Mouse (Mus musculus) A20 (cell line): ENCODE measurements around the gene Gamt.

ENCODE experiments used
- DNase-seq: peaks from one replicate; pipeline ENCODE4 v3.0.0-alpha.2; 2011; ENCODE audit warnings: low read depth, low spot score

Gene Gamt

GRCm38 (mm10) chr10:80260642-80261584 is at the start of gene Gamt, which contains the start of gene Dazap1:
Gamt (minus strand) TSS chr10:80261012.
Dazap1 (plus strand) TSS chr10:80261486.
- peak; percentile 97 for DNase-seq

- DNase-seq = peak; percentile 90
Measured at GRCm38 (mm10) chr10:80304862-80305261, 44.0 kb upstream of the Gamt start.

- no peak for DNase-seq
Measured at GRCm38 (mm10) chr10:80304458-80304857, 43.6 kb upstream of the Gamt start.

GRCm38 (mm10) chr10:80302471-80302881 is 41.7 kb upstream of the Gamt start:
- DNase-seq = no peak

- no peak for DNase-seq
Measured at GRCm38 (mm10) chr10:80302082-80302355, 41.2 kb upstream of the Gamt start.

GRCm38 (mm10) chr10:80301256-80302081 is 40.7 kb upstream of the Gamt start:
- no peak for DNase-seq

- no peak for DNase-seq
Measured at GRCm38 (mm10) chr10:80300672-80301181, 39.9 kb upstream of the Gamt start.

GRCm38 (mm10) chr10:80299824-80300223 is 39.0 kb upstream of the Gamt start:
- DNase-seq = no peak

- DNase-seq = no peak
Measured at GRCm38 (mm10) chr10:80299301-80299700, 38.5 kb upstream of the Gamt start.

GRCm38 (mm10) chr10:80298571-80299281 is 37.9 kb upstream of the Gamt start:
- no peak for DNase-seq

- DNase-seq = no peak
Measured at GRCm38 (mm10) chr10:80297526-80298133, 36.8 kb upstream of the Gamt start.

- no peak for DNase-seq
Measured at GRCm38 (mm10) chr10:80296824-80297223, 36.0 kb upstream of the Gamt start.

- peak; percentile 74 for DNase-seq
Measured at GRCm38 (mm10) chr10:80295618-80296425, 35.0 kb upstream of the Gamt start, which contains the start of gene Apc2. Apc2 (plus strand) TSS chr10:80295977.

GRCm38 (mm10) chr10:80294788-80295303 is 34.0 kb upstream of the Gamt start:
- peak; percentile 46 for DNase-seq

- no peak for DNase-seq
Measured at GRCm38 (mm10) chr10:80294311-80294710, 33.5 kb upstream of the Gamt start.

GRCm38 (mm10) chr10:80293325-80293724 is 32.5 kb upstream of the Gamt start:
- DNase-seq = peak; percentile 43

- DNase-seq = peak; percentile 97
Measured at GRCm38 (mm10) chr10:80292251-80293146, 31.7 kb upstream of the Gamt start, which contains the start of gene Rps15. Rps15 (plus strand) TSS chr10:80292453.

- DNase-seq = no peak
Measured at GRCm38 (mm10) chr10:80288657-80289056, 27.8 kb upstream of the Gamt start.

GRCm38 (mm10) chr10:80288097-80288496 is 27.3 kb upstream of the Gamt start:
- DNase-seq = no peak
